Mouse (Mus musculus) forebrain, postnatal 0 days (tissue): ENCODE data around the gene Lrrc43. TPM values are rescaled to one million over a fixed set of nuclear protein-coding genes. Genes with fewer than 3 reads are reported as not detected.
"Not testable (repeated sequence)": the region's sequence is repeated elsewhere in the genome, so short reads cannot be mapped to it uniquely, and the experiment has no call there.

Experiments
- ATAC-seq: fragments of 200-750 bp; cut with Nextera tagmentation; 2 replicates; pipeline ENCODE4 v1.8.0; 2017; ENCODE audit warnings: mild to moderate bottlenecking, moderate library complexity
- DNase-seq: peaks from one replicate; pipeline ENCODE4 v3.0.0-alpha.2; 2015
- H3K27ac ChIP-seq: fragments of 300-500 bp; sonication (generic); 2 replicates; pipeline ENCODE4 v1.5.1; 2014; ENCODE audit warnings: low read depth, mild to moderate bottlenecking, antibody characterized with exemption, low read length, moderate library complexity, mixed read lengths
- H3K27me3 ChIP-seq: fragments of 300-500 bp; sonication (generic); 2 replicates; pipeline ENCODE4 v1.6.1; 2014; ENCODE audit warnings: mild to moderate bottlenecking, low read length, mixed read lengths; ENCODE audit not compliant: insufficient read depth
- H3K36me3 ChIP-seq: fragments of 300-500 bp; sonication (generic); 2 replicates; pipeline ENCODE4 v1.6.1; 2014; ENCODE audit warnings: mild to moderate bottlenecking, moderate library complexity; ENCODE audit not compliant: insufficient read depth
- H3K4me1 ChIP-seq: fragments of 300-500 bp; sonication (generic); 2 replicates; pipeline ENCODE4 v1.6.1; 2014; ENCODE audit warnings: antibody characterized with exemption; ENCODE audit not compliant: insufficient read depth
- H3K4me2 ChIP-seq: fragments of 300-500 bp; sonication (generic); 2 replicates; pipeline ENCODE4 v1.6.1; 2014; ENCODE audit warnings: low read depth, mild to moderate bottlenecking, moderate library complexity
- H3K4me3 ChIP-seq: fragments of 300-500 bp; sonication (generic); 2 replicates; pipeline ENCODE4 v1.5.1; 2014; ENCODE audit warnings: low read depth, low read length, mixed read lengths
- H3K9ac ChIP-seq: fragments of 300-500 bp; sonication (generic); 2 replicates; pipeline ENCODE4 v1.6.1; 2014; ENCODE audit warnings: mild to moderate bottlenecking
- H3K9me3 ChIP-seq: fragments of 300-500 bp; sonication (generic); 2 replicates; pipeline ENCODE4 v1.6.1; 2016; ENCODE audit warnings: low read length
- CTCF ChIP-seq: sonication (generic); IDR thresholded peaks from 2 replicates; pipeline ENCODE4 v1.5.1; 2016; ENCODE audit warnings: antibody characterized with exemption, control low read depth, low read depth
- WGBS: fragments of 180-500 bp; shearing (Covaris S2); extraction: QIAGEN DNeasy Blood & Tissue Kit; methylation state at CpG from one replicate; pipeline ENCODE4 v1.1.7; 2014; 5-methylcytosine and 5-hydroxymethylcytosine counted together
- polyA plus RNA-seq: library from polyadenylated mRNA; unstranded; fragments of >200 nt; fragmentation: Nextera tagmentation; extraction: Ambion mirVana; gene quantifications from 2 replicates; pipeline ENCODE4 v1.2.1, GENCODE M21; 2015
- total RNA-seq: library from RNA; depleted of rRNA; stranded (reverse); fragments of >200 nt; gene quantifications from 2 replicates; pipeline ENCODE4 v1.2.3, GENCODE M21; 2014

The Lrrc43 gene
- total and polyA plus RNA-seq, 2 experiments from 2014 or later, result 1.3 to 1.5 TPM

DNA sequence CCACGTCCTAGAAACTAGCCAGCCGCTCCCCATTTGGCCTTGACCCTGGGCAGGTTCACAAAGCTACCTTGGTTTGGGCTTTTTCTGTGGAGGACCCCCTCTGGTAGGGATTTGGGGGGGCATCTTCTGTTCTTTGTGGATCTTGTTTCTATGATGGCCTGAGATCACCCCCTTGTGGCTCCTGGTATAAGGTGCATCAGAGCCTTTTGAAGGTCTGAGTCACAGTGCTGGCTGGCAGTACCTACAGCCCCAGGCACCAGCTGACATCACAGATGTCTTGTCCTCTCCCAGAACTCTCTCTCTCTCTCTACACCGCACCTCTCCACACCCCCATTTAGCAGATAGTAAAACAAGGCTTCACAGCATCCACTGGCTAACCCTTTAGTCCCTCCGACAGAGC, 10.6 kb downstream of the Lrrc43 start:
- WGBS, result 48% methylated on average over 4 of the region's 4 CpGs
- ATAC-seq, result peak; percentile 71

DNA sequence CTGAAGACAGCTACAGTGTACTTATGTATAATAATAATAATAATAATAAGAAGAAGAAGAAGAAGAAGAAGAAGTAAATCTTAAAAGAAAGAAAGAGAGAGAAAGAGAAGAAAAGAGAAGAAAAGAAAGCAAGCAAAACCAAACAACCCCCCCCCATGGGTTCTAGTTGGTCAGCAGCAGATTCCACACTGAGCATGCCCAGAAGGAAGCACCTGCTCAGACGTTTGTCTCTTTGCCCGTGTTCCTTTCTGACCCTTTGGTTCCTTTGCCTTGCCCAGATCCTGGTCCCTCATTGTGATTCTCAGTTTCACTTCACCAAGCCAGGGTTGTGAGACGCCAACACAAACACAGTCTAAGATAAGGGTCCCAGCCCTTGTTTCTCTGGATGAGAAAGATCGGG, 12.9 kb downstream of the Lrrc43 start:
- H3K9me3 ChIP-seq, result no peaks in the 10 kb centered on the region
- no peak overlapping the region for H3K27ac ChIP-seq
- no peak overlapping the region for H3K4me3 ChIP-seq
- TF ChIP-seq CTCF, result no peak
- no peak for ATAC-seq
- no peaks in the 10 kb centered on the region for H3K4me1 ChIP-seq
- H3K9ac ChIP-seq, result no peak overlapping the region
- H3K27me3 ChIP-seq, result peaks cover 3% of the 10 kb centered on the region; the same call in 1 of the 2 replicates
- WGBS, result 81% methylated on average over 4 of the region's 4 CpGs
- no peak for DNase-seq
- H3K36me3 ChIP-seq, result no peaks in the 10 kb centered on the region
- no peak overlapping the region for H3K4me2 ChIP-seq

More for the DNA sequence above, 10.6 kb downstream of the Lrrc43 start:
- Histone ChIP-seq H3K4me2 (no peak overlapping the region), H3K36me3 (no peaks in the 10 kb centered on the region), H3K4me1 (no peaks in the 10 kb centered on the region), H3K4me3 (no peak overlapping the region), H3K9me3 (no peaks in the 10 kb centered on the region), H3K27me3 (no peaks in the 10 kb centered on the region), H3K9ac (no peak overlapping the region), H3K27ac (no peak overlapping the region)
- TF ChIP-seq CTCF, result peak; percentile 73
- peak; percentile 51 for DNase-seq

DNA sequence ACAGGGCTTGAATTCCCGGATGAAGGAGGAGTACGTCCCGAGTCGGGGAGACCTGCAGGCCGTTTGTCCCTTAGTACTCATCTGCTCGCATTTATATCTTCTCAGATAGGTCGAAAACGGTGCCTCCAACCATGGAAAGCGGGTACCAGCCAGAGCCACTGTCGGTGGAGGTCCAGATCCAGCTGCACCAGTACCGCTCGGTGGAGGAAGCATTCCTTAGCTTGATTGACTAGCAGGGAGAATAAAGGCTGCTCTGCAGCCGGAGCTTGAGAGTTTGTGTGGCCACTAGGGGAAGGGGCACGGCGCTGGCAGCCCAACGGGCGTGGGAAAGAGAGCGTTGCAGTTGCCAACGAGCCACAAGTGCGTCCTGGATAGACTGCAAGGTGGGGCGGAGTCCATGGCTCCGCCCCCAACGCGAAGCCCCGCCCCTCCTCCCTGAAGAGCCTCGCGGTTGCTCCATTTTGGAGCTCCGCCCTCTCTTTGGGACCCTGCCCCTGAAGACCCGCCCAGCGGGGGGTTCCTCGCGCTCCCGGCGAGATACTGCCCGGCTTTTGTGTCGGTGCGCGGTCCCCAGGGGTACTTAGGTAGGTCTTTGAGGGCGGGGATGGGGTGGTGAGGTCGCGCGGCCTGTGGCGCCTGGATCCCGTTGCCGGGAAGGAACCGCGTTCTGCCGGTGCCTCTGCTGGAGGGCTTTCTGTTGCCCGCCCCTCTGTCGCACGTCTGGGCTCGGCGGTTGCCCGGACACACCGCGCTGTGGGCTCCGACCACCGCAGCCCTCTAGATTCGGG, 19.0 kb downstream of the Lrrc43 start:
- Histone ChIP-seq H3K9ac (peak overlapping the region; percentile 68), H3K4me1 (0 out of 2 replicates have a peak, but pooled peaks cover 5% of the 10 kb centered on the region), H3K36me3 (peaks cover 15% of the 10 kb centered on the region), H3K27me3 (peaks cover 3% of the 10 kb centered on the region; the same call in 1 of the 2 replicates), H3K9me3 (no peaks in the 10 kb centered on the region), H3K4me3 (peak overlapping the region; percentile 62), H3K27ac (0 out of 2 replicates have a peak overlapping the region, but pooled peaks have one; percentile 29), H3K4me2 (peak overlapping the region; percentile 70)
- peak; percentile 60 for TF ChIP-seq CTCF
- 4% methylated on average over 58 of the region's 59 CpGs for WGBS
- DNase-seq, result peak; percentile 95
- ATAC-seq, result peak; percentile 94

DNA sequence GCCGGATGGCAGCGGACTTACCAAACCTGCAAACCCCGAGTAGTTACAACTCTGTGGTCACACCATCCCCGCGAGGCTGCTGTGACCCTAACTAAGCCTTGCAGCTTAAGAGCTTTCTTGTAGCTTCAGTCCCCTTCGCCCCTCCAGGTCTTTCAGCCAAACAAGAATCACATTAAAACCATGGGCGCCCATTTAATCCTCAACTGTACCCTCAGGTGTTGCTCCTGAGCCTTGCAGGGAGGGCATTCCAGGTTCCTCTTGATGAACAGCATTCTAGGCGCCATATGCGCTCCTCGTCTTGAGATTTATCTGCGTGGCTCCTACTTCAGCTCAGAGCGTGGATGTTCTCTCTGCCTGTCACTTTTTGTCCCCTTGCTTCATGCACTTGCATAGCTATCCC, 19.8 kb downstream of the Lrrc43 start:
- Histone ChIP-seq H3K36me3 (peaks cover 15% of the 10 kb centered on the region), H3K4me1 (0 out of 2 replicates have a peak, but pooled peaks cover 5% of the 10 kb centered on the region), H3K27ac (no peak overlapping the region), H3K4me2 (peak overlapping the region; percentile 70), H3K9me3 (no peaks in the 10 kb centered on the region), H3K4me3 (peak overlapping the region; percentile 62), H3K27me3 (peaks cover 3% of the 10 kb centered on the region; the same call in 1 of the 2 replicates), H3K9ac (peak overlapping the region; percentile 68)
- WGBS, result 5% methylated on average over 12 of the region's 12 CpGs
- ATAC-seq (no peak), DNase-seq (peak; percentile 39)
- TF ChIP-seq CTCF, result no peak

DNA sequence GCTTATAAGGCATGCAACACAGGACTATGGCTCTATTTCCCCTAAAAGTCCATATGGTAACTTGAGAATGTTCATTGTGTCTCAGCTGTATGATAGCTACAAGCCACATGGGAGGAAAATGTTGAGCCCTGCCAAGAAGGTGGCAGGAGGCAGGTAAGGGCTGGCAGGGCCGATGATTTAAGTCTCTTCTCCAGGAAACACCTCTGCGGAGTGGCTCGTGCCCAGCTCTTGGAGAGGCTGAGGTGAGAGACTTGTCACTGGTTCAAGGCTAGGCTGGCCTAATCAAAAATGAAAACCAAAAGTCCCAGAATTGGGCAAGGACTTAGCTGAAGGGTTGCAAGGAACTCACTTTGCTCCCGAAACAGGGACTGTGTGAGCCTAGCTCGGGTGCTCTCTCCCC, 21.1 kb downstream of the Lrrc43 start, which contains the start of gene B3gnt4:
Gene B3gnt4 (plus strand): TSS at position 301 of the 400 bp plus-strand sequence.
- TF ChIP-seq CTCF, result no peak
- 92% methylated on average over 5 of the region's 5 CpGs for WGBS

DNA sequence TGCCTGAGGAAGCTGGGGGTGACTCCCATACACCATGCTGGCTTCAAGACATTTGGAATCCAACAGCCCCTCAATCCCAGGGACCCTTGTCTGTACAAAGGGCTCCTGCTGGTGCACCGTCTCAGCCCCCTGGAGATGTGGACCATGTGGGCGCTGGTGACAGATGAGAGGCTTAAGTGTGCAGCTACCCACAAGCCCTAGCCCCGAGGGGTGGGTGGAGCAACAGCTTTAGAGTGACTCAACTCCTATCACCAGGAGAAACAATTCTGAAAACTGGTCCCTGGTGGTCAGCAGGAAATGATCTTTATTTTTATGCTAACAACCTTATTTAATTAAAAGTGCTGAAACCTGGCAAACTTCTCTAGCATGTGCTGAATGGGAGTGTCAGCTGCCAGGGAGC, 22.3 kb downstream of the Lrrc43 start:
- not testable (repeated sequence) for DNase-seq, H3K27me3 ChIP-seq, H3K27ac ChIP-seq, ATAC-seq, H3K9me3 ChIP-seq, H3K9ac ChIP-seq, H3K4me3 ChIP-seq, H3K4me2 ChIP-seq, H3K4me1 ChIP-seq
- peaks cover 28% of the 10 kb centered on the region for H3K36me3 ChIP-seq
- WGBS, result 74% methylated on average over 3 of the region's 3 CpGs

More for the DNA sequence above, 21.1 kb downstream of the Lrrc43 start, which contains the start of gene B3gnt4:
- Histone ChIP-seq H3K4me2 (peak within 1 kb of the TSS; percentile 70; the same call in 1 of the 2 replicates), H3K27ac (no peak within 1 kb of the TSS), H3K4me1 (0 out of 2 replicates have a peak, but pooled peaks cover 5% of the 10 kb centered on the region), H3K4me3 (no peak within 1 kb of the TSS), H3K36me3 (peaks cover 15% of the 10 kb centered on the region), H3K9me3 (no peaks in the 10 kb centered on the region), H3K9ac (no peak within 1 kb of the TSS), H3K27me3 (peaks cover 1% of the 10 kb centered on the region; the same call in 1 of the 2 replicates)
- DNase-seq (no peak), ATAC-seq (no peak)

DNA sequence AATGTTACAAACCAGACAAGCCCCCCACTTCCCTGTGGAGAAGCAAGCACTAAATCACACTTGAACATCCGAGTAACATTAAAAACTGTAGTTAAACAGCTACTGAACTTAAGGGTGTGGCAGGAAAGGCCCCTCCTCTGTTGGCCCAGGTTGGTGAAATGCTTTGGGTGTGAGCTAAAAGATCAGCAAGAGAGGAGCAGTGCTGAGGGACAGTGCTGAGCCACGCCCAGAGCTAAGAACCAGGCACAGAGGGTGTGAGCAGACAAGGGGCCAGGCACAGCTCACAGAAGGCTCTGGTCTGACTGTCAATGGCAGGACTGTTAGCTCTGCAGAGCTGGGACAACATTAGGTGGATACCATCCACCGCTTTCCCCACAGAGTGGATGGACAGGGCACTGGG, 23.0 kb downstream of the Lrrc43 start:
- Histone ChIP-seq H3K4me3 (no peak overlapping the region), H3K27me3 (no peaks in the 10 kb centered on the region), H3K4me2 (no peak overlapping the region), H3K9me3 (no peaks in the 10 kb centered on the region), H3K4me1 (0 out of 2 replicates have a peak, but pooled peaks cover 5% of the 10 kb centered on the region), H3K36me3 (peaks cover 33% of the 10 kb centered on the region), H3K27ac (no peak overlapping the region), H3K9ac (no peak overlapping the region)
- DNase-seq (no peak), ATAC-seq (no peak)
- 92% methylated on average over 3 of the region's 3 CpGs for WGBS
- TF ChIP-seq CTCF, result no peak
